ENCODE assay signal across 19 mouse cellular contexts in the genomic region with DNA sequence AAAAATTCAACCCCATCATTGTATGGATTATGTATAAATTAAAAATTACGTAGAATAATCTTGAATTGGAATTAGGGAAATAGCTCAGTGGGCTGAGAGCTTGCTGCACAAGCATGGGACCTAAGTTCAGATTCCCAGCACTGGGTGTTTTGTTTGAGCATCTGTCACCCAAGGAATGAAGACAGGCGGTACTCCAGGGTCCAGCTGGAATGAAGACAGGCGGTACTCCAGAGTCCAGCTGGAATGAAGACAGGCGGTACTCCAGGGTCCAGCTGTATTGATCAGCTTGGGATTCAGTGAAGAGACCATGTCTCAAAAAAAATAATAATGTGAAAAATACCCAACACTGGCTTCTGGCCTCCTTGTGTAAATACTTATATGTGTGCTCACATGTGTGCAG. TPM values are rescaled to one million over a fixed set of nuclear protein-coding genes. Genes with fewer than 3 reads are reported as not detected.
A peak's percentile ranks its signal among the peaks of the same experiment; 100 is the strongest.
DNase-seq lines count a peak whose midpoint lies in the region; ATAC-seq and TF ChIP-seq lines count a peak whose summit lies in the region.
"Had no signal": no experiment of that assay in that cellular context is flagged by ENCODE, and none has a peak within 500 bp of the region (broad histone marks: within the 10 kb centered on the region; RNA-seq: fewer than 3 reads in every experiment).

No protein-coding gene starts in this region.

- WGBS in heart, embryonic 11.5 days (ENCODE audit: insufficient replicate concordance) = 90% methylated on average over 4 of the region's 4 CpGs
- WGBS in liver, adult 2 months = 43% methylated on average over 4 of the region's 4 CpGs
- 84% methylated on average over 4 of the region's 4 CpGs for WGBS in liver, embryonic 12.5 days (ENCODE audit: insufficient replicate concordance)

- no peaks in the 10 kb centered on the region for H3K4me1 ChIP-seq in heart, embryonic 11.5 days (ENCODE audit: control insufficient read depth, insufficient read depth, low read length)
- no peaks in the 10 kb centered on the region for H3K4me1 ChIP-seq in liver, adult 2 months (ENCODE audit: control insufficient read depth, insufficient read depth, low read length)
- H3K4me1 ChIP-seq in liver, embryonic 12.5 days = no peaks in the 10 kb centered on the region
- H3K4me1 ChIP-seq: embryonic facial prominence, embryonic 13.5 days; embryonic facial prominence, embryonic 15.5 days had no signal

- no peaks in the 10 kb centered on the region for H3K9me3 ChIP-seq in heart, embryonic 11.5 days (replicated peaks; ENCODE audit: control insufficient read depth, low read length)
- H3K9me3 ChIP-seq in liver, embryonic 12.5 days (replicated peaks) = no peaks in the 10 kb centered on the region
- H3K9me3 ChIP-seq: embryonic facial prominence, embryonic 13.5 days; embryonic facial prominence, embryonic 15.5 days; forebrain, embryonic 13.5 days; forebrain, embryonic 15.5 days had no signal

- H3K4me2 ChIP-seq in heart, embryonic 11.5 days = no peak overlapping the region
- no peak overlapping the region for H3K4me2 ChIP-seq in liver, embryonic 12.5 days
- H3K4me2 ChIP-seq: embryonic facial prominence, embryonic 13.5 days; embryonic facial prominence, embryonic 15.5 days; forebrain, embryonic 13.5 days; forebrain, embryonic 15.5 days had no signal

- H3K9ac ChIP-seq in heart, embryonic 11.5 days (ENCODE audit: low read depth, low read length) = no peak overlapping the region
- H3K9ac ChIP-seq in liver, adult 2 months (ENCODE audit: low read depth, low read length) = no peak overlapping the region
- H3K9ac ChIP-seq in liver, embryonic 12.5 days = no peak overlapping the region
- H3K9ac ChIP-seq: embryonic facial prominence, embryonic 13.5 days; embryonic facial prominence, embryonic 15.5 days; forebrain, embryonic 13.5 days; forebrain, embryonic 15.5 days had no signal

- H3K4me3 ChIP-seq in heart, embryonic 11.5 days (ENCODE audit: low read depth, low read length) = no peak overlapping the region
- H3K4me3 ChIP-seq in liver, adult 2 months (ENCODE audit: insufficient read depth, low read depth, low read length) = no peak overlapping the region
- no peak overlapping the region for H3K4me3 ChIP-seq in liver, embryonic 12.5 days
- H3K4me3 ChIP-seq: embryonic facial prominence, embryonic 13.5 days; embryonic facial prominence, embryonic 15.5 days; erythroblast, embryonic 14.5 days; forebrain, embryonic 13.5 days; forebrain, embryonic 15.5 days had no signal

- no peaks in the 10 kb centered on the region for H3K36me3 ChIP-seq in heart, embryonic 11.5 days (ENCODE audit: control insufficient read depth, insufficient read depth, low read length)
- H3K36me3 ChIP-seq in liver, adult 2 months (ENCODE audit: control insufficient read depth, insufficient read depth, low read length) = peaks cover 3% of the 10 kb centered on the region; the same call in 1 of the 2 replicates
- H3K36me3 ChIP-seq in liver, embryonic 12.5 days = no peaks in the 10 kb centered on the region
- H3K36me3 ChIP-seq: embryonic facial prominence, embryonic 13.5 days; embryonic facial prominence, embryonic 15.5 days had no signal

- no peak overlapping the region for H3K27ac ChIP-seq in heart, embryonic 11.5 days (ENCODE audit: low read depth, low read length)
- H3K27ac ChIP-seq in liver, adult 2 months (replicated peaks; ENCODE audit: insufficient read depth, low read depth, low read length) = no peak overlapping the region
- no peak overlapping the region for H3K27ac ChIP-seq in liver, embryonic 12.5 days
- H3K27ac ChIP-seq: embryonic facial prominence, embryonic 13.5 days; embryonic facial prominence, embryonic 15.5 days; forebrain, embryonic 13.5 days had no signal

- TF ChIP-seq POLR2A in liver, adult 2 months (IDR thresholded peaks at IDR 0.05; ENCODE audit: extremely low read depth, insufficient read depth, low read length) = no peak

- no peaks in the 10 kb centered on the region; the same call in 1 of the 2 replicates for H3K79me2 ChIP-seq in liver, adult 2 months (ENCODE audit: control insufficient read depth, insufficient read depth, low read length)

- TF ChIP-seq CTCF in liver, adult 2 months (IDR thresholded peaks at IDR 0.05; ENCODE audit: low read depth, low read length) = no peak

- no peak for ATAC-seq in heart, embryonic 11.5 days (replicated peaks; ENCODE audit: insufficient number of reproducible peaks, low FRiP score, low TSS enrichment)
- ATAC-seq in liver, embryonic 12.5 days = no peak
- ATAC-seq: forebrain, embryonic 13.5 days; forebrain, embryonic 15.5 days had no signal

- DNase-seq in heart, adult 11 months = peak; percentile 87
- DNase-seq in liver, adult 2 months (ENCODE audit: extremely low read depth, low read depth, low spot score) = peak; percentile 64
- DNase-seq: adrenal gland, adult 2 months; adrenal gland, postnatal 10 days; adrenal gland, postnatal 25 days; cerebellum, adult 11 months; cerebellum, adult 18-20 months; cerebellum, adult 8-10 months; cerebellum, adult 9-11 months; cerebellum, postnatal 14 days; cerebellum, postnatal 36 days; embryo, embryonic 11 days had no signal

- H3K27me3 ChIP-seq in heart, embryonic 11.5 days (ENCODE audit: control insufficient read depth, insufficient read depth, low read length) = no peaks in the 10 kb centered on the region
- H3K27me3 ChIP-seq in liver, adult 2 months (ENCODE audit: control insufficient read depth, insufficient read depth, low read length) = no peaks in the 10 kb centered on the region
- H3K27me3 ChIP-seq in liver, embryonic 12.5 days (replicated peaks) = no peaks in the 10 kb centered on the region
- H3K27me3 ChIP-seq: embryonic facial prominence, embryonic 13.5 days; embryonic facial prominence, embryonic 15.5 days; forebrain, embryonic 13.5 days; forebrain, embryonic 15.5 days had no signal

RNA-seq across cellular contexts. Expression of a gene that starts 58.2 kb away (rescaled TPM):
- polyA plus RNA-seq in heart, embryonic 11.5 days (2014; fragmentation: Nextera tagmentation; extraction: Ambion mirVana) = 9.9 and 10.4 TPM in 2 replicates
- 9.3 and 12.4 TPM in 2 replicates for total RNA-seq in liver, adult 2 months (2014; rRNA removed)
- 8.0 and 9.3 TPM in 2 replicates for polyA plus RNA-seq in liver, adult 2 months (2012; rRNA removed)
- 1.9 and 2.3 TPM in 2 replicates for polyA plus RNA-seq in liver, embryonic 12.5 days (2016; fragmentation: Nextera tagmentation; extraction: Ambion mirVana)
